In the genomic region with DNA sequence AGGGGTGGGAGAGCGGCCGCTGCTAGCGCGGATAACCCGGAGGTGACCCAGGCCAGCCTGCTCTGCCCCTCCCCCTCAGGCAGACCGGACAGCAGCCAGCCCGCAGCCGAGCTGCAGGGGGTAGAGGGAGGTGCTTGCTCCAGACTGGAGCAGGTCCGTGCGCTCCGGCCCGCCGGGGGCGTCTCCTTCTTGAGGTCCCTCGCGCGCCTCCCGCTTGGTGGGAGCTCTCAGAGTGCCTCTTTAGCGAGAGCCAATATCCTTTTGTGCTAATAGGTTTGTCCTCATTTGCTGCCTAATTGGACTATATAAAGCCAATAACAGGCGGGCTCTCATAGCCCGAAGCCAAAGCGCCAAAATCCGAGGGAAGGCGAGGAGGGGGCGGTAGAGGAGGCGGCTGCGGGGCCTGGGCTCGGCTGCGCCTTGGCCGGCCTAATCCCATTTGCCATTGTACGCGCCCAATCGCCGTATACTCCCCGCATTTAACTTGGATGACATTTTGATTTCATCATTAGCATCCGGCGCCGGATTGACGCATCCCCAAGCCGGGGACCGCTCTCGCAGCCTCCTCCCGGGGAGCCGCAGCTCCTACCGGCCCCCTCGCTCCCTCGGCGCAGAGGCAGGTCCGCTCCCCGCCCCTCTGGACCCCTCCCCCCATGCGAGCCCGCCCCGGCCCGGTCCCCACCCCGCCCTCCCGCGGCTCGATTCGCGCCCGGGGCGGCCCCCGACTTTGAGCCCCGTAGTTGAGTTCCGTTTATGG, we compare ENCODE assay signal across 8 mouse cellular contexts. TPM values are rescaled to one million over a fixed set of nuclear protein-coding genes. Genes with fewer than 3 reads are reported as not detected.
A peak's percentile ranks its signal among the peaks of the same experiment; 100 is the strongest.
DNase-seq lines count a peak whose midpoint lies in the region; ATAC-seq and TF ChIP-seq lines count a peak whose summit lies in the region.

TSS of gene Hmx3 (plus strand) at position 753 of the 757 bp plus-strand sequence.

- peak within 1 kb of the TSS; percentile 6; the same call in 1 of the 2 replicates for H3K4me3 ChIP-seq in kidney, adult 2 months (ENCODE audit: insufficient read depth, low read depth, low read length)
- peak within 1 kb of the TSS; percentile 56 for H3K4me3 ChIP-seq in embryonic facial prominence, embryonic 10.5 days
- peak within 1 kb of the TSS; percentile 26 for H3K4me3 ChIP-seq in hindbrain, postnatal 0 days (ENCODE audit: low read length)
- peak within 1 kb of the TSS; percentile 37 for H3K4me3 ChIP-seq in midbrain, embryonic 13.5 days (replicated peaks)

- ATAC-seq in hindbrain, postnatal 0 days = peak; percentile 31; the same call in 1 of the 2 replicates
- ATAC-seq in midbrain, embryonic 13.5 days = peak; percentile 63

- no peak for TF ChIP-seq POLR2A in kidney, adult 2 months (IDR thresholded peaks at IDR 0.05; ENCODE audit: low read depth, low read length)

- H3K9me3 ChIP-seq in embryonic facial prominence, embryonic 10.5 days = no peaks in the 10 kb centered on the region
- H3K9me3 ChIP-seq in hindbrain, postnatal 0 days (ENCODE audit: low read length) = no peaks in the 10 kb centered on the region
- H3K9me3 ChIP-seq in midbrain, embryonic 13.5 days = no peaks in the 10 kb centered on the region

- H3K4me2 ChIP-seq in hindbrain, postnatal 0 days (ENCODE audit: low read depth, low read length) = peak within 1 kb of the TSS; percentile 50
- H3K4me2 ChIP-seq in midbrain, embryonic 13.5 days (replicated peaks) = peak within 1 kb of the TSS; percentile 63

- WGBS in kidney, adult 2 months = 2% methylated on average over 64 of the region's 65 CpGs
- under 1% methylated on average over 65 of the region's 65 CpGs for WGBS in embryonic facial prominence, embryonic 10.5 days
- WGBS in hindbrain, postnatal 0 days = under 1% methylated on average over 64 of the region's 65 CpGs
- under 1% methylated on average over 63 of the region's 65 CpGs for WGBS in midbrain, embryonic 13.5 days

- no peak for TF ChIP-seq CTCF in kidney, adult 2 months (conservative IDR thresholded peaks at IDR 0.05; ENCODE audit: insufficient read depth, insufficient read length, low read depth, low read length)
- TF ChIP-seq CTCF in hindbrain, postnatal 0 days (IDR thresholded peaks at IDR 0.05; ENCODE audit: low read depth) = no peak

- H3K27me3 ChIP-seq in kidney, adult 2 months (replicated peaks; ENCODE audit: control insufficient read depth, insufficient read depth, low read length) = peaks cover 19% of the 10 kb centered on the region
- peaks cover 100% of the 10 kb centered on the region for H3K27me3 ChIP-seq in embryonic facial prominence, embryonic 10.5 days (replicated peaks; ENCODE audit: low read depth, poor library complexity, severe bottlenecking)
- H3K27me3 ChIP-seq in hindbrain, postnatal 0 days (ENCODE audit: insufficient read depth, low read length) = peaks cover 80% of the 10 kb centered on the region
- peaks cover 99% of the 10 kb centered on the region for H3K27me3 ChIP-seq in midbrain, embryonic 13.5 days

- peak; percentile 25 for DNase-seq in kidney, adult 2 months
- DNase-seq in kidney, adult 11 months = no peak
- DNase-seq in embryonic facial prominence, embryonic 10.5 days (ENCODE audit: low spot score) = peak; percentile 75
- peak; percentile 23 for DNase-seq in hindbrain, postnatal 0 days (ENCODE audit: low spot score)
- DNase-seq in urinary bladder, adult 2 months (ENCODE audit: low spot score) = no peak
- DNase-seq in cerebellum, adult 8-10 months = no peak
- no peak for DNase-seq in gastrocnemius, postnatal 25 days

- no peaks in the 10 kb centered on the region for H3K36me3 ChIP-seq in kidney, adult 2 months (ENCODE audit: control insufficient read depth, insufficient read depth, low read length)
- no peaks in the 10 kb centered on the region for H3K36me3 ChIP-seq in embryonic facial prominence, embryonic 10.5 days (replicated peaks)
- no peaks in the 10 kb centered on the region for H3K36me3 ChIP-seq in hindbrain, postnatal 0 days (ENCODE audit: insufficient read depth, low read length)
- H3K36me3 ChIP-seq in midbrain, embryonic 13.5 days = no peaks in the 10 kb centered on the region

- H3K9ac ChIP-seq in hindbrain, postnatal 0 days (replicated peaks; ENCODE audit: low read length) = no peak within 1 kb of the TSS
- no peak within 1 kb of the TSS; the same call in 1 of the 2 replicates for H3K9ac ChIP-seq in midbrain, embryonic 13.5 days (replicated peaks)

- H3K27ac ChIP-seq in kidney, adult 2 months (ENCODE audit: insufficient read depth, low read depth, low read length) = no peak within 1 kb of the TSS
- H3K27ac ChIP-seq in embryonic facial prominence, embryonic 10.5 days (replicated peaks) = no peak within 1 kb of the TSS
- no peak within 1 kb of the TSS for H3K27ac ChIP-seq in hindbrain, postnatal 0 days
- no peak within 1 kb of the TSS for H3K27ac ChIP-seq in midbrain, embryonic 13.5 days

- no peaks in the 10 kb centered on the region; the same call in 1 of the 2 replicates for H3K4me1 ChIP-seq in kidney, adult 2 months (ENCODE audit: control insufficient read depth, insufficient read depth, low read length)
- H3K4me1 ChIP-seq in embryonic facial prominence, embryonic 10.5 days = peaks cover 33% of the 10 kb centered on the region
- H3K4me1 ChIP-seq in hindbrain, postnatal 0 days (ENCODE audit: insufficient read depth, low read length) = no peaks in the 10 kb centered on the region
- H3K4me1 ChIP-seq in midbrain, embryonic 13.5 days (replicated peaks) = peaks cover 29% of the 10 kb centered on the region

RNA-seq across cellular contexts. Expression of gene Hmx3, which starts in this region (rescaled TPM):
- 0.23 and 0.29 TPM in 2 replicates for polyA plus RNA-seq in kidney, adult 2 months (2012; rRNA removed)
- 0.10 and 0.44 TPM in 2 replicates for polyA plus RNA-seq in embryonic facial prominence, embryonic 10.5 days (2016; fragmentation: Nextera tagmentation; extraction: Ambion mirVana)
- total RNA-seq in hindbrain, postnatal 0 days (2014; rRNA removed) = 2.0 and 3.2 TPM in 2 replicates
- 1.2 and 1.5 TPM in 2 replicates for polyA plus RNA-seq in hindbrain, postnatal 0 days (2015; fragmentation: Nextera tagmentation; extraction: Ambion mirVana)
- polyA plus RNA-seq in midbrain, embryonic 13.5 days (2015; fragmentation: Nextera tagmentation; extraction: Ambion mirVana) = 0.50 and 0.99 TPM in 2 replicates
- polyA plus RNA-seq in urinary bladder, adult 2 months (2012; rRNA removed) = not detected in 2 replicates
- total RNA-seq in gastrocnemius, postnatal 25 days (2021) = not detected

Comparison
In these comparisons a context has a peak if more than half of its experiments do, and no peak if none do; other contexts are left out.
1. Peak in DNase-seq and H3K4me3 ChIP-seq in kidney, adult 2 months; RNA of the gene not detected or under 1 TPM.
2. Peak in DNase-seq and H3K4me3 ChIP-seq in embryonic facial prominence, embryonic 10.5 days; RNA of the gene not detected or under 1 TPM.
3. Peak in ATAC-seq, H3K4me3 ChIP-seq and H3K4me2 ChIP-seq in midbrain, embryonic 13.5 days; RNA of the gene not detected or under 1 TPM.
4. H3K4me3 ChIP-seq: peak in every context shown above with its lines; median percentile 56 in embryonic facial prominence, embryonic 10.5 days; 37 in midbrain, embryonic 13.5 days; 26 in hindbrain, postnatal 0 days; 6 in kidney, adult 2 months.